Mouse (Mus musculus) natural killer cell, adult 2 months (primary cell): ENCODE results near the gene Dhrs11.
A peak's percentile ranks its signal among the peaks of the same experiment; 100 is the strongest.
"Not testable (repeated sequence)": the region's sequence is repeated elsewhere in the genome, so short reads cannot be mapped to it uniquely, and the experiment has no call there.

Experiments used
- DNase-seq, 2 experiments: peaks; one replicate each; pipeline ENCODE4 v3.0.0; 2022; ENCODE audit warnings: low spot score in 2 of 2

The Dhrs11 gene

DNA sequence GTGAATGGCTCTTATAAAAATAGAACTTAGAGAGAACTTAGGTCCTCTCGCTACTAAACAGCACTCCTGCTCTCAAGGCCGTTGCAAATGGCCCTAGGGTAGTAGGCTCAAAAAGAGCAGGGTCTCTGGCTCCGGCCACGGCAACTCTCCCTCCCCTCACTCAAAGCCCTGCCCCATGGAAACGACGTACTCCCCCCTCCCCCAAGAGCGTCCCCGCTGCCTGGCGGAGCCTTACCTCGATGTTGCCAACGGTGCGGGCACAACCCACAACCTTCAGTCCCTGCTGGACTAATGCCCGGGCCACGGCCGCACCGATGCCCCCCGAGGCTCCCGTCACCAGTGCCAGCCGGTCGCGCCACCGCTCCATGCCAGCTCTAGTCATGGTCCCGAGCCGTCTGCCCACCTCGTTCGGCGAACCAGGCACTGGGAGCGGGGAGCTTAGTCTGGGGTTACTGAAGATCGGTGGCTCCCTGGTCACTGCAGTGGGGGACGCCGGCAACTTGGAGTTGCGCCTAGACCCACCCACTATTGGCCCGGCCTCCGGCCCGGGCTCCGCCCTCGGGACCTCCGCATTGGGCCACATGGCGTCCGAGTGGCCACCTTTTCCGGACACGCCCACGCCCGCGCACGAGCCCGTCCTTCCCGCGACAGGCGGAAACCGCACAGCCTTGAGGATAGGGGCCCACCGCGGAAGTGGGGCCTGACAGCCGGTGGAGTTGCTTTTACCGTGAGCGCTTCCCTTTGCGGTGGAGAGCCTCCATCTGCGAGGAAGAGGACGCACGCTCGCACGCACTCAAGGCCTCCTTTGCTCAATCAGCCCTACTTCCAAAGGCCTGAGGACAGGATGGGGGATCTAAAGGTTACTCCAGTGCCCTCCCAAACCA lies at the start of gene Dhrs11:
TSS of gene Dhrs11 (minus strand) at position 479 of the 884 bp plus-strand sequence.
- DNase-seq, result peak; percentile 88 to 90

DNA sequence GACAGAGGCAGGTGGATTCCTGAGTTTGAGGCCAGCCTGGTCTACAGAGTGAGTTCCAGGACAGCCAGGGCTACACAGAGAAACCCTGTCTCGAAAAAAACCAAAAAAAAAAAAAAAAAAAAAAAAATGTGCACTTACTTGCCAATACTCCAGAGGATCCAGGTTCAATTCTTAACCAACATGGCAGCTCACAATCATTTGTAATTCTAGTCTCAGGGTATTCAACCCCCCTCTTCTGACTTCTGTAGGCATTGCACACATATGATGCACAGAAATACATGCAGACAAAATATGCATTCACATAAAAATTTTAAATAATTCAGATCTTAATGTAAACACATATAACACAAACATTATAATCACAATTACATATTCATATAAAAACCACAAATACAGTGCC lies 47.2 kb upstream of the Dhrs11 start:
- DNase-seq, result not testable (repeated sequence)

DNA sequence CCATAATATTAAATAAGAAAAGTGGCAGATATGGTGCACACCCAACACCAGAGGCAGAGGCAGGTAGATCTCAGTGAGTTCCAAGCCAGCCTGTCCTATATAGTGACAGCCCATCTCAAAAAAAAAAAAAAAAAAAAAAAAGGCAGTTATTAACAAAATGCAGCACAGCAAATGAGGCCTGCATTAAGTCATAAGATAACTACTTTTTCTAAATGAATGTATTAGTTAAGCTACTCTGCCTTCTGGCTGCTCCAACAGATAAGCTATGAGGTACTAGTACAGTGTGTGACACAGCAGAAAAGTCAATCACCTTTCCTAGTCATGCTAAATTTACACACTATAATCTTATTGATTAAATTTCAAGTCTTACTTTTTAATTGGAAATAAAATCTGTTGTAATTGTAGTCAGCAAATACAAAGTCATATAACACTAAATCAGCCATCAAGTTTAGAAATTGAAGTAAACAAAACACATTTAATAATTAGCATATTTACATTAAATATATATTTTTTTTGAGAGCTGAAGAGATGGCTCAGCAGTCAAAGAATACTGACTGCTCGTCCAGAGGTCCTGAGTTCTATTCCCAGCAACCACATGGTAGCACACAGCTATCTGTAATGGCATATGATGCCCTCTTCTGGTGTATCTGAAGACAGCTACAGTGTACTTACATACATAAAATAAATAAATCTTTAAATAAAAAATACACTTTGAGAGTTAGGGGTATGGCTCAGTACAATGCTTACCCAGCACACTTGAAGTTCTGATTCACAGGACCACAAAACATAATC lies 44.4 kb upstream of the Dhrs11 start:
- no peak for DNase-seq

DNA sequence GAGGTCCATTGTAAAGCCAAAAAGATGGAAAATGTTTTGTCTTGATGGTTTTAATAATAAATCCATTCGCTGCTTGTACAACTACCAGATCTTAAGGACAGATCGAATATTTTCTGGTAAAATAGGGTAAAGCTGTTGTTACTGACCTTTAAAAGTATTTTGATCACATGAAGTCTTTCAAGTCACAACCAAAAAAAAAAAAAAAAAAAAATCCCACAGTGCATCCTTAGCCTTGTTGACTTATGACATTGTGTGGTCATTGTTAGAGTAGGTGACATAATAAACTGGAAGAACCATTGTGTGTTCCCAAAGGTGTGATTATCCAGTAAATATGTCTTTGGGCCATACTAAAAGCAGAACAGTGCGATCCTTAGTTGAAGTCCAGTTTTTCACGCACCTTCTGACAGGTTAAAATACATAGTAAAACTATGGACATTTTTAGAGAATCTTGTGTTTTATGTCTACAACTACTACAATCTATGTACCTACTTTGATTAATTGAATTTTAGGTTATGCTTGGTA lies 42.8 kb upstream of the Dhrs11 start:
- DNase-seq, result no peak

DNA sequence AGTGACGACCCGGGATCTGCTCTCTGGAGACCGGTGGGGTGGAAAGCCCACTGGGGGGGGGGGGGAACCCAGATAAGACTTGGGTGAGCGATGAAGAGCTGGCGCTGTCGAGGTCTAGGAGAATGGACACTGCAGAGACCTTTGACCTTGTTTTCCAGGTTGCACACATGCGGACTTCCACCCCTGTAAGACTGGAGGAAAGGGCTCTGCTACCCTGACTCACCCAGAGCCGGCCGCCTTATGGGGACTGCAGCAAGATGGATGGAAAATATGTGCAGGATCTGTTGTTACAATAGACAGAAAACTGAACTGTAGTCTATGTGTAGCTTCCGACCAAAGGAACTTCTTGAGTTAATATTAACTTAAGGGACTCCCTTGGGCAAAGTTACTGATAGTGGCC lies 42.3 kb upstream of the Dhrs11 start:
- DNase-seq, result no peak

DNA sequence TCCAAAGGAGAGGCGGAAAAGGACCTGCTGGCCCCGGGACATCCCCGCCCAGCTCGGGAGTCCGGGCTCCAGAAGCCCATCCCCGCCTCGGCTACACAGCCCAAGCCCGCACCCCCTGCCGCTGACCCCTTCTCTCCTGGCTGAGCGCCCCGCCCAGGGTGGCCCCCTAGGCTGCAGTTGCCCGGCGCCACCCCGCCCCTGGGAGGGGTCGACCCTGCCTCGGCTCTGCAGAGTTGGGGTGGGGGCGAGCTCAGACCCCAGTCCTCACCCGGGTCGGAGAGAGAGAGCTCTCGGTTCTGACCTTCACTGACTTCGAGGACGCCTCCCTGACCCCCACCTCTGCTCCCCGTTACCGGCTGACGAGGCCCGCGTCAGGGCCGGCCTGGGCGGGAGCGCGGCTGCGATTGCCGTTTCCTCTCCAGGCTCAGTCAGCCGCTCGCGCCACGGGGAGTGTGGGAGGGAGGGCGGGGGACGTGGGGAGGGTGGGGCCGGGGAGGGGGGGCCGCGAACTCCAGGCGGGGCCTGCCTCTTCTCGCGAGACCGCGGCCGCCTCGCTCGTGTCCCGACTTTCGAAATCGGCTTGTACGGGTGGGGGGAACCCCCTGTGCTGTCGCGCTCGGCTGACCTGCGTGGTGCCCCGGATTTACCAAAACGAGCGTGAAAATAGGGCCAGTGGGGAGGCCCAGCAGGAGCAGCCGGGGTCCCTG lies 41.7 kb upstream of the Dhrs11 start, which contains the start of gene Ggnbp2:
TSS of gene Ggnbp2 (minus strand) at position 481 of the 707 bp plus-strand sequence.
- peak; percentile 93 to 94 for DNase-seq

DNA sequence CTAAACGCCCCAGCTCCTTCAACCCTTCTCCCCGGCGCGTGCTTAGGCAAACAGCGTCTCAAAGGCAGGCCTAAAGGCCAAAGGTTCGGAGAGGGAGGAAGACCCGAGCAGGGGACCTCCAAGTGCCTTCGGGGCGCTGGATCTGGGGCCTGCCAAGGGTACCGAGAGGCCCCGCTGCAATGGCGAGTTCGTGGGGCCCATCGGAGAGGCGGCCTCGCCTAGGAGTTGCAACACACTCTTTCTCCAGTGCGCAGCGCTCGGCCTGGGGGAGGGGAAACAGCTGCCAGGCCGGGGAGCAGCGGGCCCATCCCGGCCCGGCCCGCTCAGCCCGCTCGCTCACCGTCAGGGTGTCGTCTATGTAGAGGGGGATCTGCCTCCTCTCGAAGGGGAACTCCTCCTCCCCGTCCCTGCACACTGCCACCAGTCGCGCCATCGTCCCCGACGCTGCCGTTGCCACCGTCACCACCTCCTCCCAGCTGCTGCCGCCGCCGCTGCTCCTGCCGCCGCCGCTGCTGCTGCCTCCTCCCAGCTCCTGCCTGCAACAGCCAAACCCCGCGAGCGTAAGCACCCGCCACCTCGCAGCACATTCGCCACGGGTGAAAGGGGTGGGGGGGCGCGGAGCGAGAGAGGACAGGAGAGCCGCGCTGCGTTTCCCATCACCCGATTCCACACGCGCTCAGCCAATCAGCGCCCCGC lies 40.9 kb upstream of the Dhrs11 start:
- DNase-seq, result peak; percentile 97

DNA sequence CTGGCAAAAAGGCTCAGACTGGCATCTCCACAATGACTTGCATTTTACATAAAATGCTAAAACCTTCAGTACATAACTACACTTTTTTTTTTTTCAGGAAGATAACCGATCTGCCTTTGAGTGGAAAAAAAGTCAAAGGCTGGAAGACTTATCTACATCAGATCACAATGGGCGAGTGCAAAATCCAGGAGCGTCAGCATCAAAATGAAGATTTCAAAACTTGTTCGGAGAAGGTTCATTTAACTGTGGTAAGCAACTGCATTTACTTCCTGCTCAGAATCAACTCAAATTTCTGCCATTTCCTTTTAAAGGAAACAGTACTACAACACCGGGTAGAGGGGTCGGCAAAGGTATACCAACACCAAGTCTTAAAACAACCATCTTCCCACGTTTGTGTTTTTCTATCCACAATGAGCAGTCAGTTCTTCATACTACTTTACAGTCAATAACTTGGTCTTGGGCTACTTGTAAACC lies 40.0 kb upstream of the Dhrs11 start:
- peak; percentile 7 to 20 for DNase-seq

DNA sequence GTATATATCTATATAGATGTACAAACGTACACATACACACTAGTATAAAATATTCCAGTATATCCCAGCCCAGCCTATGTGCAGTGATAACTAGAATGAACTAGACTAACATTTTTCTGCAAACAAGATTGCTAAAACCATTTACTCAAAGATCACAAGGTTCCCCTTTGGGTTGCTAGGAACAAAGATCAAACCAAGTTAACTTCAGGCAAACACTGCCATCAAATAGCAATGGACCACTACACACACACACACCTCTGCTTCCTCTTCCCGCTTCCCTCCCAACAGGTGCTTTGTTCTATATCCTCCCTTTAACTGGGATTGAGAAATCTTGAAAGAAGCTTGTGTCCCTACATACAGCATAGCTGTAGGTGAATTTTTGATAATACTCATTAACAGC lies 38.8 kb upstream of the Dhrs11 start:
- no peak for DNase-seq

DNA sequence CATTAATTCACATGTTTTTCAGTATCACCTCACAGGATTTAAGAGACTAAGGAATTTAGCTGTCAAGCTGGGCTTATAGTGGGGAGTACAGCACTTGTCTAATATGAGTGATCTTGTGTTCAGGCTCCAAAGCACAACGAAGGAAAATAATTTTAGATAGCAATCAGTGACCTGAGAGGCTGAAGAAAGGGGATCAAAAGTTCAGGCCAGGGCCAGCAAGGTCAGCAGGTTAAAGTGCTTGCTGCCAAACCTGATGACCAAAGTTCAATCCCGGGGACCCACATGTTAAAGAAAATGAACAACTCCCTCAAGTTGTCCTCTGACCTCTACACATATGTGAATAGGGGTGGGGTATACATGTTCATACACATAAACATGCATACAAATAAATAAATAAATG lies 36.5 kb upstream of the Dhrs11 start:
- DNase-seq, result no peak

DNA sequence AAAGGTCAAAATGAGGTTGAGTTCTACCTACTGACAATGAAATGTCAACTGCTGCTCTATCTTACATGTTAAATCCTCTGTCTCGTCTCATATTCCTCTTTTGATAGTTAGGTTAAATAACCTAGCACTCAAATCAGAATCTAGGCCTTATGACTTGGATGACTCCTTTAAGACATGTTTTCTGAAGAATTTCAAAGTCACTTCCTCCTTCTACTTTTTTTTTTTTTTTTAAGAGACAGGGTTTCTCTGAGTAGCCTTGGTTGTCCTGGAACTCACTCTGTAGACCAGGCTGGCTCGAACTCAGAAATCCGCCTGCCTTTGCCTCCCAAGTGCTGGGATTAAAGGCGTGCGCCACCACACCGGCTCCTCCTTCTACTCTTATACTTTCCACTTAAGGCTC lies 26.5 kb upstream of the Dhrs11 start:
- DNase-seq, result no peak

DNA sequence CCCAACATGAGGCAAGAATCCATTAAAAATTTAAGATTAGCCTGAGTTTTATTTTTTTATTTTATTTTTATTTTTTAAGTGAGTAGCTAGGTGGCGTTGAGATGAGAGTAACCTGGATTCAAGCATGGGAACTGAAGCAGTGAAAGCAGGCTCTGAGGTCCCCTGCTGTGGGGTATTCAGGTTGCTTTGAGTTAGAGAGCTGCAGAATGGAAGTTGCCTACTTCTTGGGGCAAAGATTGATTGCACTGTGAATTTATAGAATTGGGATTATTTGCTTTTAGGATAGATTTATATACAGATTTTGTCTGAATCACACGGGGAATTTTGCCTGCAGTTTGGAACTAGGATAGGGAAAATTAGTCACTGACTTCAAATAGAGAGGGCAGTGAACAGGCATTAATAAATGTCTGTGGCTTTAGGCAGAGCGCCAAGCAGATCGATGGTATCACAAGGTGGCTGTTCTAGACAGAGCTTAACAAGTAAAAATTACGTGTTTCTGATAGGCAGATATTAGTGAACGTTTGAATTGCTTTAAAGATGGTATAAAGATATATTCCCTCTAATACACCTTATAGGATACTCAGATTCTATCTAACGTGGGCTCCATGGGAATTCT lies 18.8 kb upstream of the Dhrs11 start:
- no peak for DNase-seq

DNA sequence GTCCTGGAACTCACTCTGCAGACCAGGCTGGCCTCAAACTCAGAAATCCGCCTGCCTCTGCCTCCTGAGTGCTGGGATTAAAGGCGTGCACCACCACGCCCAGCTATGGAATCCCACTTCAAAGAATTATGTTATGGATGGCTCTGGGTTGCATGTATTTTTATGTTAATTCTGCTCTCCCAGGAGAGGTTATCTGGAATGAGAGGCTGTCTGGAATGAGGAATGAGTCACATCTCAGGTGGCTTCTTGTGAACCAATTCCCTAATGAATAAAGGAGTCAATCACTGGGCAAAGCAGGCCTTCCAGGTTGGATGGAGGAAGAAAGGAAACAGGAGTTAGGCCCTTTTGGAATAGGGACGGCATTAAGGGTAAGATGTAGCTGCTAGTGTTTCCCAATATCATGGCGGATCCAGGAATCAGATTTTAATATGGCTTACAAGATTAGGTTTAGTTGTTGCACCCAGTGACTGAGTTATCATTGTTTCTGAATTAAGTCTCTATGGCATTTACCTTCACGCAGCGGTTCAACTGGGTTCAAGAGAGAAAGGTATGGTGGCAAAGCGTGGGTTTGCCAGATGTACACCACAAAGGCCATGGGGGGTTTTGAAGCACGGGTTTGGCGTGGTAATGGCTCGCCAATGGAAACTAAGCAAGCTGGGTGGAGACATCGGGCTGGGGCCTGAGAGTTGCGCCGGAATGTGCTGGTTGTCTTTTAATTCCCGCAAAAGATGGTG lies 18.1 kb upstream of the Dhrs11 start:
- DNase-seq, result no peak

DNA sequence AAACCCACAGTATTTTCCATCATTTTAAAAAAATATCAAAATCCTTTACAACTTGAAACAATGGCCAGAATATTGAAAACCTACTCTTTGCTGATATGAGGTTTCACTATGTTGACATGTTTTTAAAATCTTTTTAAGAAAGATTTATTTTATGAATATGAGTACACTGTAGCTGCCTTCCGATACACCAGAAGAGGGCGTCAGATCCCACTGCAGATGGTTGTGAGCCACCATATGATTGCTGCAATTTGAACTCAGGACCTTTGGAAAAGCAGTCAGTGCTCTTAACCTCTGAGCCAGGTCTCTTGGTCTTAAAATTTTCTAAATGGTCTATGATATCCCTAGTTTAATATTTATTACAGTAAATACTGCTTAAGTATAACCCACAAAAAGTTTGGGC lies 10.5 kb upstream of the Dhrs11 start:
- DNase-seq, result no peak

DNA sequence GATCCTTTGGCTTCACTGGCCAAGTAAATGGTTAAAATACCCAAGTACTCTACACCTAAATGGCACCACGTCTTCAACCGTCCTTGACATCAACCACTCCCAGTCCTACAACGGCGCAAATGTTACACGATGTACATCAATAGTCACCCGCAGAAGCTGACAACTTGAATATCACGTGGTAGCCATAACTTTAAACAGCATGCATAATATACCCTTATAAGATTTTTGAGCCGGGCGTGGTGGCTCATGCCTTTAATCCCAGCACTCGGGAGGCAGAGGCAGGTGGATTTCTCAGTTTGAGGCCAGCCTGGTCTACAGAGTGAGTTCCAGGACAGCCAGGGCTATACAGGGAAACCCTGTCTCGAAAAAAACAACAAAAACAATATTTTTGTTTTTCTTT lies 701 bp upstream of the Dhrs11 start:
- DNase-seq, result not testable (repeated sequence)

DNA sequence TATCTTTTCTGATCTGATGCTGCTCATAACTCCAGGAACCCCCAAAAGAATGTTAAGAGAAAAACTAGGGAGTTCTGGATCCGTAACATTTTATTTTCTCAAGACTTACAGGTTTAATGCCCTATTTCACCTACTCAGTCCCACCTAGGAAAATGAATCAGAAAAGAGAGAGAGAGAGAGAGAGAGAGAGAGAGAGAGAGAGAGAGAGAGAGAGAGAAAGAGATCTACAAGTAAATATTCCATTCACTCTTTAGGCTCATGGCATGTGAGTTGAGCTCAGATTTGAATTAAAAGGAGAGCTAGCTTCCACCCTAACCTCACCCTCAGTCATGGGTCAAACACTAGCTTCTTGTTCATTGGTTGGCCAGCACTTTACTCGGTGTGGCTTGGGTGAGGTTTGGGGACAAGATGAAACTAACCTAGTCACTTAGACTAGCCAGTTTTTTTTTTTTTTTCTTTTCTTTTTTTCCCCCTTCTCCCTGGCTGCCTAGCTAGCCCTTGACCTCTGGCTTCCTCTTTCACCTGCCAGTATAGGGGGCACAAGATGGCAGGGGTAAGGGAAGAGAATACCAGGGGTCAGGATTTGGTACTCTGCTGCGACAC lies 792 bp downstream of the Dhrs11 start:
- DNase-seq, result no peak

DNA sequence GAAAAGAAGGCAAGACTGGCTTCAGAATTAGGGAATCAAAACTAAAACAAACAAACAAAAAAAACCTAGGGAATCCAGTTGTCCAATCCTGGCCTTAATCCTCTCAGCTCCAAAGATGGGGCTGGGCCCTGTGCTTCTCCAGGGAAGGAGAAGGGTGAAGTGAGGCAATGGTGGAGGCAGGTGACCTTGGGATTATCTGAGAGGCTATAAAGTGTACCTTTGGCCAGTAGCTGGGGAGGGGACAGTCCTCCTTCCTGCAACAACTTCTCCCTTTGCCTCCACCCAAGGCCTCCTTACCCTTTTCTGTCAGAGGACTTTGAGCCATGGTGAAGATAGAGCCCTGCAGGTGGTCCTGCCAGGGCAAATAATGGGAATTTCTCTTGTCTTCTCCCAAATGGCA lies 1.3 kb downstream of the Dhrs11 start:
- DNase-seq, result no peak

DNA sequence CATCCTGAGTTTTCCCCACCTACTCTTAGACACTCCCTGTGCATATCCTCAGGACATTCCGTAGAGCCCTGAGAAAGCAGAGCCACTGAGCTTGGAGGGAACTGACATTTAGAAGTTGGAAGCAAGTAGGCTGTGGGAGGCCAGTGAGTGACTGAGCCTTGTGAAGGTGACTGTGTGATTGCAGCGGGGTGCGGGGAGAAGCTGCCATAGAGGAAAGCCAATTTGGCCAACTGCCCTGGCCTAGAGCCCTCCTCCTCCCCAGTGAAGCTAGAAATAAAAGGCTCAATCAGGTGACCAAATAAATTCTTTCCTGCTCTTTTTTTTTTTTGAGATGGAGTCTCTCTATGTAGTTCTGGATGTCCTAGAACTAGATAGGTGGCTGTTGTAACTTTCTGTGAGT lies 2.6 kb downstream of the Dhrs11 start:
- DNase-seq, result no peak

DNA sequence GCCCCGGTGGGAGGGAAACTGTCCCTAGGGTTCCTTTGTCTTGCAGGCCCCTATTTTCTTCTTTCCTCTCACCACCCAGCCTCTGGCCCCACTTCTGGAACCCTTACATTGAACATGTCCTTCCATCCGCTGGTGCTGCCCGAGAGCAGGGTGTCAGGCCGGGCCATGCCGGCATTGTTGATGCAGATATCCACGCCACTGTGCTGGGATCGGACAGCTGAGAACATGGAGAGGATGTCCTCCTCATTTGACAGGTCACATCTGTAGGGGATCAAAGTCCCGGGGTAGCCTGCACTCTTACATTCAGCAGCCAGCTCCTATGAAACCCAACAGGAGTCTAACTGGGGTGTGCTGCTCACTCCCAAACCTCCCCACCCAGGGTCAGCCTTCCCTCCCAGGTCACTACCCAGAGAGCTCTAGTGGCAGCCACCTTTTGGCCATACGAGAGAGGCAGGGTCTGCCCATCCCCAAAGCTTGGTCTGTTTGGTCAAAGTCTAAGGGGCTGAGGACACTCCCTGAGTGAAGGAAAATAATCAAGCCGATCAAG lies 3.5 kb downstream of the Dhrs11 start:
- DNase-seq, result no peak
